Mouse (Mus musculus): ENCODE data around the gene Ugt1a10. TPM values are rescaled to one million over a fixed set of nuclear protein-coding genes. Genes with fewer than 3 reads are reported as not detected.

Gene Ugt1a10
- total RNA-seq, 2 experiments from 2014 or later: not detected

GRCm38 (mm10) chr1:88250023-88250422 lies 194.8 kb downstream of the Ugt1a10 start:
- DNase-seq (ENCODE audit: low spot score in 2 of 2): no peak

DNA sequence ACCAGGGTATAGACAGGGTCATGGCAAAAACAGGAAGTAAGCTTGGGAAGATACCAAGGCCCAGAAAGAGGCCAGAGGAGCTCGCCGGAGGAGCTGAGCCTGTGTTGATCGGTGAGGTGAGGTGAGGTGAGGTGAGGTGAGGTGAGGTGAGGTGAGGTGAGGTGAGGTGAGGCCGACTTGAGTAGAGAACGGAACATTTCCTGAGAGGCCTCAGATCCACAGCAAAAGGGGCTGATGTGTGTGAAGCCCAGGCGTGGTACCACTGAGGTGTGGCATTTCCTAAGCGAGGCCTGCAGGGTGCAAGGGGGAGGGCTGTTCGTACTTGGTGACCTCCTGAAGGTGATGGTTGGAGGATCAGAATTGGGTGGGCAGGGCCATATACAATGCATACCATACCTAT lies 197.9 kb downstream of the Ugt1a10 start:
- no peak for DNase-seq (ENCODE audit: low spot score in 2 of 2)

DNA sequence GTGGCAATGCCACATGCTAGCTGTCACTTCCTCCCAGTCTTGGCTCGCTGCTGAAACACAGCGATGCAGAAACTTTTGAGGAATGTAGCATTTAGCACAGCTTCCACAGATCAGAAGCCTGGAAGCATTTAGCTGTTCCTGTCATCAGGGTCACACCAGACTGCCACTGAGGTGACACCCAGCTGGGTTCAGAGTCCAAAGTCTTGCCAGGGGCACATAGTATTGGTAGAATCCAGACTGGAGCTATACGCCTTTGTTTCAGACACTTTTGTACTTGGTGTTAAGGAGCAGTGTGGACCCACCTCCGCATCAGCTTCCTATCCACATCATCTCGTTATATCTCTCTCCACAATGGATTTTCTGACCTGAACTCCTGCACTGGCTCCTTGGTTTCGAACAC lies 198.4 kb downstream of the Ugt1a10 start:
- DNase-seq (ENCODE audit: low spot score in 2 of 2): no peak

DNA sequence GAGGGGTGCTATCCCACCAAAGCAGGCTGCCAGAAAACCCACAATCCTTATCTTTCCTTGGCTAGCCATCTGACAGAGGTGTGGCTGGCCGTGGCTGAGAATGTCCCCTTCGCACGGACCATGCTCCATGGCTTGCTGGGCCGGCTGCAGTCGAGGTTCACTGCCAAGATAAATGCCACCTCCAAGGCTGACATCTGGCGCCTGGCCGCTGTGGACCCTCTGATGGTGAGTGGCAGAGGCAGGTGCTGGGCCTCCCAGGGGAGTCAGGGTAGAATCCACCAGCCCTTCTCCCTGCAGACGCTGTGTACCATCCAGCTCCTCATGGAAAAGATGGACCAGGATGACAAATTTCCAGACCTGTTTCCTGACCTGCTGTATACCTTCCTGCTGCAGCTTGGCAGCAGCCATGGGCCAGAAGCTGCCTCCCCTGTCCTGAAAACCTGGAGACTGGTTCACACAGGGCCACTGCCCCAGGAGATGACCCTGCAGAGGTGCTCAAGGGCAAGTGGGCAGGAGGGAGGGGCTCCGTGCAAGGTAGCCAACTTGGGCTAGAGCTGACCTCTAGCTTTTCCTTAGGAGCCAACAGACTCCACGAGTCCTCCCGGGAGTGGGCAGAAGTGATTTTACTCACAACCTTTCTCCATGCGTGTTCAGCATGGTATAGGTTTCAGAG lies 199.7 kb downstream of the Ugt1a10 start:
- peak; percentile 75 to 83 for DNase-seq (ENCODE audit: low spot score in 2 of 2)

GRCm38 (mm10) chr1:88255466-88255857 lies 200.3 kb downstream of the Ugt1a10 start:
- peak in 1 of 2 experiments; percentile 53 for DNase-seq (ENCODE audit: low spot score in 2 of 2)

- DNase-seq (ENCODE audit: low spot score in 2 of 2): peak in 1 of 2 experiments; percentile 61
Measured at GRCm38 (mm10) chr1:88255989-88256754, 201.0 kb downstream of the Ugt1a10 start.

- no peak for DNase-seq (ENCODE audit: low spot score in 2 of 2)
Measured at GRCm38 (mm10) chr1:88256886-88257663, 201.9 kb downstream of the Ugt1a10 start.

- DNase-seq (ENCODE audit: low spot score in 2 of 2): peak in 1 of 2 experiments; percentile 51
Measured at GRCm38 (mm10) chr1:88257681-88258080, 202.5 kb downstream of the Ugt1a10 start.

DNA sequence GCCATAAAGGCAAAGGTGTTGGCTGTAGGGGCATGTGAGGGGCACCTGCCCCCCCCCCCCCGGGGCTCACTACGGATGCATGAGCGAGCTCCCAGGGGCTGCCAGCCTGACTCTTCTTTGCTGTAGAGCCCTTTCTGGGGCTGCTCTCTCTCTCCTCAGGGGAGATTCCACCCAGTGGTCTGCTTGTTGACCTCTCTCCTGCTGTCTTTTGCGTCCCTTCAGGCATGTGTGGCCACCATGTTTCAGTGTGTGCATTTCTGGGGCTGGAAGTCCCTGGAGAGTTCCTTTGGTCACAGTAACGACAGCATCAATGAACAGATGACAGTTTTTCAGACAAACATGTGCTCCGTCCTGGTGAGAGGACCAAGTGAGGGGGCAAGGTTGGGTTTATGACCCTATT lies 203.2 kb downstream of the Ugt1a10 start:
- no peak for DNase-seq (ENCODE audit: low spot score in 2 of 2)

GRCm38 (mm10) chr1:88258881-88259642 lies 203.9 kb downstream of the Ugt1a10 start:
- no peak for DNase-seq (ENCODE audit: low spot score in 2 of 2)

DNA sequence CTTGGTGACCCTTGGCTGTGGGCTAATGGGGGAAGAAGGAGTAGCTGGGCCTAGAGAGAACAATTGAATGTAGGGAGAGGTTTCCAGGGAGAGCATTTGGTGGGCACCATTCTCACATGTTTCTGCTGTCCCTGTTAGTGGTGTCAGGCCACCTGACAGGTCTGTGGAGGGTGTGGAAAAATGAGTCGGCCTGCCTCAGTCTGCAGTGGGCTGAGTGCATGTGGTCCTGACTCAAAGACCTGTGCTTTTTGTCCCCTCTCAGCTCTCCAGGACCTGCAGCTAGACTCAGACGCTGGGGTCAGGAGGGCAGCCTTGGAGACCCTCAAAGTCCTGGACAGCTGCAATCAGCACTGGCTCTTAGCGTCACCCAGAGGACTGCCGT lies 204.4 kb downstream of the Ugt1a10 start:
- DNase-seq (ENCODE audit: low spot score in 2 of 2): no peak

GRCm38 (mm10) chr1:88260114-88260513 lies 204.9 kb downstream of the Ugt1a10 start:
- peak; percentile 70 to 72 for DNase-seq (ENCODE audit: low spot score in 2 of 2)

DNA sequence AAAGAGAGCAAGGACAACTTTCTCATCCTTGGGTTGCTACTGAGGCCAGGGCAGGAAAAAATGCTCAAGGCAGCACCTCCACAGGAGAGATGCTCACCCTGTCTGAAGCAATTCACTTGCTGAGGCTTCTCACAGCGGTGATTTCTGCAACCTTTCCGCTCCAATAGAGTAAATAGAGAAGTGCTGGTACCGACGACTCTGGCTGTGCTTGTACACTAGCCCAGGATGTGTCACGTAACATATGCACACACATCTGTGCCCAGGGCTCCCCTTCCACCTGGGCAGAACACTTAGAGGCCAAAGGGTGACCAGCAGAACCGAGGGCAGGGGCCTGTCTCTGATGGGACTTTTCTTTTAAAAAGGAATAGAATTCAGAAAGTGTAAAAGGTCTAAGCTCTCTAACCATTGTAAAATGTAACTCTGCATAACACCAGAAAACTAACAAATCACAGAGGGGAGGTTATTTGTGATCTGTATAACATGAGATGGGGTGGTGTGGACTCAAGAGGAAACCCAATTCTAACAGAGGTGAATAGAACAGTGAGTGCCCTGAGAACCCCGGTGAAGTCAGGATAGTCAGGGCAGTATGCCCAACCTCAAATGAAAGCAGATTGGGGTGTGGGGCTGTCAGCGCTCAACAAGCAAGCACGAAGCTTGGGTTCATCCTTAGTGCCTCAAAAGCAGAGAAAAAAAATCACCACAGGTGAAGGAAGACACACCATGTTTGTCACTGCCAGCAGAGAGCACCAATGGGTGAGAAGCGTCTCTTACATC lies 205.6 kb downstream of the Ugt1a10 start:
- DNase-seq (ENCODE audit: low spot score in 2 of 2): no peak

GRCm38 (mm10) chr1:88261706-88262105 lies 206.5 kb downstream of the Ugt1a10 start:
- DNase-seq (ENCODE audit: low spot score in 2 of 2): peak in 1 of 2 experiments; percentile 63

DNA sequence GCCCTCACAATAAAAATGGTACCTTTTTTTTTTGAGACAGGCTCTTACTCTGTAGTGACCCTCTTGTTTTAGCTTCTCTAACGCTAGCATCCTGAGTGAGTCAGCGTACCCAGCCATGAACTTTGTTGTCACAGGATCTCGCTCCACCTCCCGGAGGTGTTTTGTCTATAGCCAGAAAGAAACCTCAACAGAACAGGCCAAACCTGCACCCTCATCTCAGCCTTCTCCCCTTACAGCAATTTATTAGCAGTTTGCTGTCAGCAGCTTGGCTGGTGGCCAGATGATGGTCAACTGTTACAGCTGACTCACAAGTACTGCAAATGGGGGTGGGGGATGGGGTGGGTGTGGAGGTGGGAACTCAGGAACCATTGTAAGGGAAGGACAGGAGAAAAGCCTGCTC lies 207.1 kb downstream of the Ugt1a10 start:
- peak in 1 of 2 experiments; percentile 72 for DNase-seq (ENCODE audit: low spot score in 2 of 2)

GRCm38 (mm10) chr1:88262961-88263360 lies 207.8 kb downstream of the Ugt1a10 start:
- DNase-seq (ENCODE audit: low spot score in 2 of 2): peak in 1 of 2 experiments; percentile 52

- no peak for DNase-seq (ENCODE audit: low spot score in 2 of 2)
Measured at GRCm38 (mm10) chr1:88263778-88264177, 208.6 kb downstream of the Ugt1a10 start.

DNA sequence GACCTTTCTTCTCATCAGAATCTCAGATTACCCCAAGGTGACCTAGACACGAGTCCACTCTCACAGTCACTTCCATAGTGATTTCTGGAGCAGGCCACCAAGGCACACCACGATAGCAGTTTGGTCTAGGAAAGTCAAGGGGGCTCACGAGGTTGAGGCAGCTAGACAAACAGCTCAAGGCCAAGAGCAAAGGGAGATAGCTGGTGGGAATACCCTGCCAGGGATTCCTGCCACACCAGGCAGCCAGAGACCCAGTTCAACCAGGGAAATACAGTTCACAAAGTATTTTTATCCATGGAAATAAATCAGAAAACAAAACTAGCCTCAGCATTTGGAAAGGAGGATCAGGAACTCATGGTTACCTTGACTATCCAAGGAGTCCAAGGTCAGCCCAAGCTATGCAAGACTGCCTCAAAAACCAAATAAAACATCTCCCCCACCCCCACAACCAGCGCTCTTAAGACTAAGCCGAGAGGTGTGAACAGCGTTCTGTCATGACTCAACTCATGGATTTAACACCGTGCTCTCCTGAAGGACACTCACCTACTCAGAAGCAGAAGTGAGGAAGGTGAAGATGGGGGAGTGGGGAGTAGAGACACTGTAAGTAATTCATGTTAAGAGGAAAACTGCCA lies 209.2 kb downstream of the Ugt1a10 start:
- DNase-seq (ENCODE audit: low spot score in 2 of 2): no peak

DNA sequence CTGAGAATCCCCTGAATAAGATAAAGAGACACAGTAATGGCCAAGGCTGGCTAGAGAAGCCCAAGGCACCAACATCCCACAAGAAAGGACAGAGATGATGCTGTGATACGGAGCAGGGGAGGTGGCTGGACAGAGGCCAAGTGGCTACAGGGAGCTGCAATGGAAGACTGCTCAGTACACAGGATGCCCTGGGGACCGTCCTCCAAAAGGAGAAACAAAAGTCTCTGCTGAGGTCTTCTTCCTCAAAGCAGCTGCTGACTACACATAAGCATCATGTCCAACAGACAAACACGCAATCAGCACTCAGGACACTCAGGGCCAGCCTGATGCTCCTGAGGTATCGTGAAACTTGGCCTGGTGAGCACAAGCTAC lies 209.7 kb downstream of the Ugt1a10 start:
- DNase-seq (ENCODE audit: low spot score in 2 of 2): peak in 1 of 2 experiments; percentile 53

GRCm38 (mm10) chr1:88266123-88266522 lies 210.9 kb downstream of the Ugt1a10 start:
- no peak for DNase-seq (ENCODE audit: low spot score in 2 of 2)
